Mouse (Mus musculus): ENCODE measurements around the gene Nprl3.
A peak's percentile ranks its signal among the peaks of the same experiment; 100 is the strongest.

Nprl3 gene

DNA sequence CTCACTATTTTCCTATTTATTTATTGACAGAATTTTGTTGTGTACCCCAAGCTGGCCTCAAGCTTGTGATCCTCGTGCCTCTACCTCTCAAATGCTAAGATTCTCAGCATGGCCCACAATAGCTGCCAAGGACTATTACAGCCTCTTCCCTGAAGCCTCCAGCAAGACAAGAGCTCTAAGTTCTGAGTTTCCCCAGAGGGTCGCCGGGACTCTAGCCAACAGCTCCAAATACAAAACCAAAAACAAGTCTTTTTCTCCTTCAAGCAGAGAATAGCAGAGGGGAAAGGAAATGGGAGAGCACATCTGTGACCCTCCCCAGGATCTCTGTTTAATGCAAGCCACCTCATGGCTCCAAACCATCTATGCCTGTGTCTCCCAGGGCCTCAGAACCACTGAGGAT is 23.4 kb downstream of the Nprl3 start:
- no peak for DNase-seq

GRCm38 (mm10) chr11:32243205-32243955 is 24.1 kb downstream of the Nprl3 start:
- no peak for DNase-seq

GRCm38 (mm10) chr11:32242209-32242608 is 25.3 kb downstream of the Nprl3 start:
- DNase-seq = no peak

DNA sequence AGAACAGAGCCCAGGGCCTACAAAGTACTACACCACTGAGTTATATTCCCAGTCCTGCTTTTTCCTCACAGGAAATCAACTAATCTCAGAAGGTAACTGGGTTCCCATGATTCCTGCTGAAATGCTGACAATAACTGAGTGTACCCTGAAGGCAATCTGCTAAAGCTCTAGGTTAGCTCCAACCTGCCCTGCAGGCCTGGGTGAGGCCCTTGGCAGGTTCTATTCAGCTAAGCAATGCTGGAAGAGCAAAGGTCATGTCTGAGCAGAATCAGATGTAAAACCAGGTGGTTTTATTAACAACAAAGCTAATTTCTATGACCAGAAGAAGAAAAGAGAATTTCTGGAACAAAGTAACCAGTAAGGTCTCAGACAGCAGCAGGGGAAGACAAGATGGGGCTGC is 26.1 kb downstream of the Nprl3 start:
- DNase-seq = no peak

DNA sequence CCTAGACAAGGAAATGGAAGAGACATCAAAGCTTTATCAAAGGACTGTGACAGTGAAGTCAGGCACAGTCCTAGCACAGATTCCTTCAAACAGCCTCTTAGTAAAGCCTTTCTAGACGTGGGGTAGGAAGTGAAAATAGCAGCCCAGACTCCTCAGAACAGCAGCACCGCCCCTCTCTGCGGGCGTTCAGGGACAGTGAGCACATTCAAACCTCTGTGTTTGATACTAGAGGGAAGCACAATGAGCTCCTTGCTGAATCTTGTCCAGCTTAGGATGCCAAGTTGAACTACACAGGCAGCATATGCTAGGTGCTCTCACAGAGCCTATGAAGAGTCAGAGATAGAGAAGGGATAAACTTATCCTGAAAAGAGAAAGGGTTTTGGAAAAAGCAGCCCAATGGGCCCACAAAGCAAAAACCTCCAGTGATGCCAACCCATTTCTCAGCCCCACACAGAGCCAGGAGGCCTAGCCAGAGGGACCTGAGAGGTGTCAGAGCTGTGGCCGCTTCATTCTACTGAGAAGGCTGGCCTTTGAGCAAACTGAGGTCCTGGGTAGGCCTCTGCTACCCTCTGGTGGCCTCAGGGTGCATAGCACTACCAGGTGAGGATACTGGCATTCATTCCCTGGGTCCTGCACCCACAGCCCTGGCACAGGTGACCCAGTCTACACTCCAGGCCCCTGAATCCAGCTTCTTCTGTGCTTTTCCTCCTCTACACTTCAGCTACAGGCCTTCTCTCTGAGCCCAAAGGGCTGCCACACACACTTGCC is 29.2 kb downstream of the Nprl3 start:
- DNase-seq = peak; percentile 79

DNA sequence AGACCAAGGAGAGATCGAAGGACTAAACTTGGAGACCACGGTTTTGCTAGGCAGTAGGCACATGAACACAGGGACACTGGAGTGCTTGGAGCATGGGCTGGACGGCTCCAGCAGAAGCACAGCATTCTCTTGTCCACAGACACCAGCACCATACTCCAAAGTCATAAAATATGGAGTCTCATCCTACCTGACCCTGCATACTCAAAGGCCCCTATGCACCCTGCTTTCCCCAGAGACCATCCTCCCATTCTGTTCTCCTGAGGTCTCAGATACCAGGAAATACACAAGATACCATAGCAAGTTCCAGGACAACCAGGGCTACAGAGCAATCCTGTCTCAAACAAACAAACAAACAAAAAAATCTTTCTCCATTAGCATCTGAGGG is 30.1 kb downstream of the Nprl3 start:
- no peak for DNase-seq

GRCm38 (mm10) chr11:32236712-32237410 is 30.6 kb downstream of the Nprl3 start:
- peak; percentile 37 for DNase-seq

DNA sequence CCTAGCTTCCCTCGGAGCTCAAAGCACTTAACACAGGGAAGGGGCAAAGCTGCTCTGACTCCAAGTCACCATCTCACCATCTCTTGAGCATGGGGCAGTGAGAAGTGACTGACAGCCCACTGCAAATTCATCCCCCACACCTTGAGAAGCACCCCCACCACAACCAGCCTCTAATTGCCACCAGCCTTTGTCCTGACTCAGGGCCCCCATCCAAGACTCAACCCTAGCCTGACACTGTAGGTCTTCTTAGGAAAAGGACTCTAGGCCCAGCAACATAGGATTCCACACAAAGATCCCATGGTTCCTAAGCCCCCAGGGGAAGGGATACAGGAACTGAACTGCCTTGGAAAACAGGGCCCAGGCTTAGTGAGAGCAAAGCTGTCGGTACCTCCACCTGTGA is 31.4 kb downstream of the Nprl3 start:
- no peak for DNase-seq

DNA sequence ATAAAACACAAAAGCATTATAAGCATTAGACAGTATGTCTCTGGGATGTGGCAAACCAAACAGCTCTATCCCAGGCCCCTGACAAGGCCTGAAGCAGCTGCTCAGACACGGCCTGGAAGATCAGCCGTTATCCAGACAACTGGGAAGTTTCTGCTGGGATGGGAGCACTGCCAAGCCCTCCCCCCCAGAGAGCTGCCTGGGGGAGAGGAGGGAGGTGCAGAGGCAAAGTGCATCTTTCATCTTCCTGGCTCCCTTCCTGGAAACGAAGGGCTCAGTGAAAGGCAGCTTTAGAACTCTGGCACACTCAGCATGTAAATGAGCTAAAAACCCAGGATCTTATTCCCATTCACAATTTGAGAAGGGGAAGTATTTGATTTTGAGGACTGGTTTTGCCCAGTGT is 31.9 kb downstream of the Nprl3 start:
- no peak for DNase-seq

GRCm38 (mm10) chr11:32234816-32235485 is 32.6 kb downstream of the Nprl3 start:
- no peak for DNase-seq

GRCm38 (mm10) chr11:32233895-32234294 is 33.6 kb downstream of the Nprl3 start:
- no peak for DNase-seq

GRCm38 (mm10) chr11:32232848-32233247 is 34.7 kb downstream of the Nprl3 start:
- DNase-seq = no peak

- DNase-seq = no peak
These were observed 36.4 kb downstream of the Nprl3 start for GRCm38 (mm10) chr11:32231125-32231524.

GRCm38 (mm10) chr11:32230220-32230619 is 37.3 kb downstream of the Nprl3 start:
- peak; percentile 36 for DNase-seq

DNA sequence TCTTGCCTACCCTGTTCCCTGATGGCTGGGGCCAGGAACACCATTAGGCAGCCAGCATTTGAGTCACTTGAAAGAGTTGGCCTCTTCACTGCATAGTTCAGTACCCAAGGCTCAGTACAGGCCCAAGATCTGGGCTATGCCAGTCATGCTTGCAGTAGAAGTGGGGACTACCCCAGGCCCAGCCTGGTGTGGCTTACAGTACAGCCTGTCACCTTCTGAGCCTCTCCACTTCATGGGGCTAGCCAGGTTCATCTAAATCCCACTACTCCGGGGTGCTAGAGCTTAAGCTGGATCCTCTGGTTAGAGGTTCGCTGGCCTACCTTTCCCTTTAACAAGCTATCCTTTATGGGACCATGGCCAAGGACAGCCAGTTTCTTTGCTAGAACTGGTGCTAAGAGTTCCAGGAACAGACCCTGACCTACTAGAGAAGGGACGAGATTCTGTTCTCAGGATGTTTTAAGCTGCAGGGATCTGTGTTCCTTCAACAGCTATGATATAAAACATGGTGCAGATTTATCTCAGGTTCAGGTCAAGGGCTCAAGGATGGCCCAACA is 39.1 kb downstream of the Nprl3 start:
- no peak for DNase-seq

DNA sequence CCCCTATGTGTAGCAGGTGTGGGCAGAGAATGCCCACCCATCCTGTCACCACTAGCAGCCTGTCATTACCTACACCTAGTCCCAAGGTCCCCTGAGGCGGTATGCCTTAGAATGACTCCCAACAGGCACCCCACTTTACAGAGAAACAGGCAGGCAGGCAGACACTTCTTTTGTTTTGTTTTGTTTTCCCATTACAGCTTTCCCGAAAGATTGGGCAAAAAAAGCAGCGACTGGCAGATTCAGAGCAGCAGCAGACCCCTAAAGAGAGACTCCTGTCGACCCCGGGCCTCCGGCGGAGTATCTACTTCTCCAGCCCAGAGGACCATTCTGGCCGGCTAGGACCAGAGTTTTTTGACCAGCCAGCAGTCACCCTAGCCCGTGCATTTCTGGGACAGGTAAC is 40.0 kb downstream of the Nprl3 start:
- DNase-seq = no peak

GRCm38 (mm10) chr11:32227041-32227440 is 40.5 kb downstream of the Nprl3 start:
- no peak for DNase-seq

DNA sequence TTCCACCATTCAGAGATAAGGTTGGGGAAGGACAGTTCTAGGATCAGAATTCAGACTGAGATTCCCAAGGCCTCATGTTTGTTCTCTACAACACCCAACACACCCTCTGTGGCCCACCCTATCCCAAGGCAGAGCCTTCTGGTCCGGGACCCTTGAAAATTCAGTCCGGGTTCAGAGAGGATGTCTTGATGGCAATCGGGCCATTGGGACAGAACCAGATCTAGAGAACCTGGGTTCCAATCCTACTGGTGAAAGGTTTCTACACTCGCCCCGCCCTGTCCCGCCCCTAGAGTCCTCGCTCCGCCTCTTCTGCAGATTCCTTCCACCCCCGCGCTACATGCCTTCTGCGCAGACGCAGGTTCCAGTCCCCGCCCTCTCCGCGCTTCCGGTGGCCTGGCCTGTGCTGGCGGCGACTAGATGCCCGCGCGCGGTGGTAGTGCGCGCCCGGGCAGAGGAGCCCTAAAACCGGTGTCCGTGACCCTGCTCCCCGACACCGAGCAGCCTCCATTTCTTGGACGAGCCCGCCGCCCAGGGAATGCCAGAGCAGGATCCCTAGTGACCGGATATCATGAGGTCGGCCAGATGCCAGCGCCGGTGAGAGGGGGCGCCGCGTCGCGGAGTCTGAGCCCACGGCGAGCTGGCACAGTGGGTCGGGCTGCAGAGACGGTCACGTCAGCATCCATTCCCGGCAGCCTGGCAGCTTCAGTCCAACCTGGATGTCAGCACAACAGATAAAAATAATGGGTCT is 41.2 kb downstream of the Nprl3 start, which contains the start of gene Mpg:
TSS of gene Mpg (plus strand) at position 382 of the 748 bp plus-strand sequence.
- peak; percentile 93 for DNase-seq

DNA sequence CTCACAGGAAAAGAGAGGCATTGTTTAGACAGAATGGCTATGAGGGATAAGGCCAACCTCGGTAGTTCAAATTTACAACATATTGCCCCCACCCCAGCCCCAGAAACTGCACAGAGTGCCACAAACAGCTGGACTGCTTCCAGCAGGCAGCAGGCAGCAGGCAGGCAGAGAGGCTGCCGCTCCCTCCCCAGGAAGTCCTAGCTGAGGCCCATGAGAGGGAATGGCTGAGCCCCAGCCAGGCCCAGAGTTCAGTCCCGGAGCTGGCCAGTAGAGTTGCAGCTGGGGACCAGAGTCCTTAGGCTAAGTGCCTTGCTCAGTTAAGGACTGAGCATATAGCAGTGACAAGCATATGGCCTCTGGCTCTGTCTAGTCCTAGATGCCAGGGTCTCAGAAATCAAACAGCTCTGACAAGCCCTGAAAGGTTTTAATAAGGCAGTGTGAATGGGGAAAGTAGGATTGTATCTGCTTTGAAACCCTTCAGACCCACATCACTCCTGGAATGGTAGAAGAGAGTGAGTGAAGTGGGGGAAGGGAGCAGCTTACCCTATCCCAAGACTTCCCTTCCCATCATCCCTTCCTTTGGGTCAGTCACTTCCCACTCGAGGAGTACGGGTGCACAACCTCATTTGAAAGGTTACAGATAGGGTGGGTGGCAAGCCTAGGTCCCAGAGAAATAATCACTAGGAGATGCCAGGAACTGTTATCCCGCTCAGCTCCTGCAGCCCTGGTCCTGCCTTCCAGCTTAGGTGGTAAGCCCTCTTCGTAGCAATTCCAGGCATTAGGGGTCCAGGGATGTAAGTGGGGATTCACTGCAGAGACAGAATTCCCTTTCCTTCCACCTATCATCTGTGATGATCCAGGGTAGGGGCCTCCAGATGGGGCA is 42.0 kb downstream of the Nprl3 start:
- peak; percentile 38 for DNase-seq

DNA sequence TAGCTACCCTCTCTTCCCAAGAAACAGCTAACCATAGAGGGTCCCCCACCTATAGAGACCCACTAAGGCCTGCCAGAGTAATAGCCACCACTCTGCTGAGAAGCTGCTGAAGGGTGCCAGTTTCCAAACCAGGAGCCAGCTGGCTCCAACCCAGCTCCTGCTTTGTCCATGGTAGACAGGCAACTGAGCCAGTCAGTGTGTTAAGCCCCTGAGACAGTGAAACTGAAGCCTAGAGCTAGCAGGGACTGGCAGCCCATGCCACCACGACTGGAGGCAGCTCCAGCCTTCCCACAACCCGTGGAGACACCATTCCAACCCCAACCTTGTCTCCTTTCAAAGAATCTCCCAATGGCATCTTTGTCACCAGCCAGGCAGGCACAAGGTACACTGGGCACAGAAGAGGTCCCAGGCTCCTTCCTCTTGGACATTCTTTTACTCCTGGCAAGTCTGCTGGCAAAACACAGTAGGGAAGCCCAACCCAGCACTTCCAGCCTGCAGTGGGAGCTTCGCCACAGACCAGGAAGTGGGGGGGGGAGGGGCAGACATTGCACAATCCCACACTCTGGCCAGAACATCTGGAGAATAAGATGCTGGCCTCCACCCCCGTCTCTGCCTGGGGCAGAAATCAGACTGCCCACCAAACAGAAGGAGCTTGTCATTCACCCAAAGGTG is 42.9 kb downstream of the Nprl3 start:
- DNase-seq = no peak
